Mouse (Mus musculus): ENCODE measurements at regions not wholly inside any gene's neighbourhood (a gene's known extent, or its start where the extent isn't known, plus 50 kb on each side); places are given as distances from the start of the nearest gene placed in this dataset.
"Not testable (repeated sequence)": the region's sequence is repeated elsewhere in the genome, so short reads cannot be mapped to it uniquely, and the experiment has no call there.

DNA sequence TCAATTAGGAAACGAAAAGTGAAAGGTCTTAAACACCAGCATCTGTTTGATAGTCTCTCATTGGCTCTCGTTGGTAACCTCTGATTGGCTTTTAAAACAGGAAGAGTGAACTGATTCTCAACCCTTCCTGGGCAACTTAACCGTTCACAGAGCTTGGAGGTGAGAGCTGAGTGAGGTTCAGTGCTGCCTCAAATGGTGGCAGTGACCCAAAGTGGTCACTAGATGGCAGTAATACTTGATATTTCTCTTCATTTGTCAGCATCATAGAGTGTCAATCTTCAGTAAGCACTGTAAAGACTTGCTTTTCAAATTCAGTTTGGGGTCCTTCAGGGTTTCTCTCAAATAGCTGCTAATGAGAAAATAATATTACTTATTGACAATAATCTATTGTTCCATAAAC, 321.8 kb upstream of the Gdi2 start:
- H3K9me3 ChIP-seq (replicated peaks; ENCODE audit: low read length); H3K4me3 ChIP-seq (replicated peaks in 1 of 3; ENCODE audit: low read depth in 2 of 3, low read length in 2 of 3, poor library complexity in 1 of 3); H3K27ac ChIP-seq (ENCODE audit: insufficient read depth, low read depth); H3K4me2 ChIP-seq (ENCODE audit: insufficient read depth, low read depth, poor library complexity, severe bottlenecking); H3K36me3 ChIP-seq (replicated peaks in 1 of 2; ENCODE audit: control insufficient read depth in 1 of 2, insufficient read depth in 1 of 2, low read length in 1 of 2); H3K27me3 ChIP-seq (replicated peaks); H3K79me2 ChIP-seq (replicated peaks; ENCODE audit: control insufficient read depth, extremely low read depth, insufficient read depth, poor library complexity, severe bottlenecking); dilution Hi-C loops (cut with MboI; ENCODE audit: extremely low pct_ligation_motif_present, extremely low pct_unique_long_range_greater_than_20kb, low sequenced_read_pairs); H3K9ac ChIP-seq (ENCODE audit: insufficient read depth, low read depth); in situ Hi-C loops (cut with MboI; ENCODE audit: low pct_ligation_motif_present, low pct_unique_long_range_greater_than_20kb, low sequenced_read_pairs); H3K4me1 ChIP-seq (ENCODE audit: control insufficient read depth in 1 of 2, insufficient read depth in 2 of 2): not testable (repeated sequence)
- TF ChIP-seq RAD21 (IDR thresholded peaks at IDR 0.05; ENCODE audit: low read depth, low read length) (peak; percentile 48), CTCF (conservative IDR thresholded peaks at IDR 0.05 in 1 of 2, IDR thresholded peaks at IDR 0.05 in 1 of 2; ENCODE audit: low read depth in 2 of 2, low read length in 2 of 2) (peak; percentile 55 to 59), SMC3 (IDR thresholded peaks at IDR 0.05; ENCODE audit: low read depth, low read length) (peak; percentile 31)
- peak; percentile 79 for DNase-seq (ENCODE audit: extremely low read depth)

GRCm38 (mm10) chr13:3221005-3221621, 316.8 kb upstream of the Gdi2 start:
- H3K79me2 ChIP-seq (replicated peaks; ENCODE audit: control insufficient read depth, extremely low read depth, insufficient read depth, poor library complexity, severe bottlenecking); H3K27ac ChIP-seq (ENCODE audit: insufficient read depth, low read depth); H3K9me3 ChIP-seq (replicated peaks; ENCODE audit: low read length); H3K4me3 ChIP-seq (replicated peaks in 1 of 3; ENCODE audit: low read depth in 2 of 3, low read length in 2 of 3, poor library complexity in 1 of 3); H3K36me3 ChIP-seq (replicated peaks in 1 of 2; ENCODE audit: control insufficient read depth in 1 of 2, insufficient read depth in 1 of 2, low read length in 1 of 2); H3K27me3 ChIP-seq (replicated peaks); H3K9ac ChIP-seq (ENCODE audit: insufficient read depth, low read depth); in situ Hi-C loops (cut with MboI; ENCODE audit: low pct_ligation_motif_present, low pct_unique_long_range_greater_than_20kb, low sequenced_read_pairs); DNase-seq (ENCODE audit: extremely low read depth); H3K4me2 ChIP-seq (ENCODE audit: insufficient read depth, low read depth, poor library complexity, severe bottlenecking); dilution Hi-C loops (cut with MboI; ENCODE audit: extremely low pct_ligation_motif_present, extremely low pct_unique_long_range_greater_than_20kb, low sequenced_read_pairs): not testable (repeated sequence)
- H3K4me1 ChIP-seq (ENCODE audit: control insufficient read depth in 1 of 2, insufficient read depth in 2 of 2) = peaks cover 0 to 13% of the 10 kb centered on the region in 2 experiments; a peak in 2 of 4 replicates

- Histone ChIP-seq H3K36me3 (replicated peaks in 1 of 2; ENCODE audit: control insufficient read depth in 1 of 2, insufficient read depth in 1 of 2, low read length in 1 of 2) (no peaks in the 10 kb centered on the region), H3K4me1 (ENCODE audit: control insufficient read depth in 1 of 2, insufficient read depth in 2 of 2) (peaks cover 0 to 13% of the 10 kb centered on the region in 2 experiments; a peak in 2 of 4 replicates), H3K4me2 (ENCODE audit: insufficient read depth, low read depth, poor library complexity, severe bottlenecking) (no peak overlapping the region), H3K9ac (ENCODE audit: insufficient read depth, low read depth) (no peak overlapping the region), H3K27me3 (replicated peaks) (no peaks in the 10 kb centered on the region), H3K4me3 (replicated peaks in 1 of 3; ENCODE audit: low read depth in 2 of 3, low read length in 2 of 3, poor library complexity in 1 of 3) (peak overlapping the region in 1 of 3 experiments; percentile 15), H3K79me2 (replicated peaks; ENCODE audit: control insufficient read depth, extremely low read depth, insufficient read depth, poor library complexity, severe bottlenecking) (no peaks in the 10 kb centered on the region), H3K27ac (ENCODE audit: insufficient read depth, low read depth) (no peak overlapping the region), H3K9me3 (replicated peaks; ENCODE audit: low read length) (no peaks in the 10 kb centered on the region)
- peak; percentile 34 for DNase-seq (ENCODE audit: extremely low read depth)
- dilution Hi-C loops (cut with MboI; ENCODE audit: extremely low pct_ligation_motif_present, extremely low pct_unique_long_range_greater_than_20kb, low sequenced_read_pairs) (no loop called here), in situ Hi-C loops (cut with MboI; ENCODE audit: low pct_ligation_motif_present, low pct_unique_long_range_greater_than_20kb, low sequenced_read_pairs) (no loop called here)
- TF ChIP-seq ZKSCAN1 (IDR thresholded peaks at IDR 0.05; ENCODE audit: borderline replicate concordance, low read depth, low read length) = no peak
Observed at GRCm38 (mm10) chr13:3221622-3222021, 316.2 kb upstream of the Gdi2 start.

- DNase-seq (ENCODE audit: extremely low read depth) = no peak
- in situ Hi-C loops (cut with MboI; ENCODE audit: low pct_ligation_motif_present, low pct_unique_long_range_greater_than_20kb, low sequenced_read_pairs) = no loop called here
- no peak overlapping the region for H3K4me3 ChIP-seq (replicated peaks in 1 of 3; ENCODE audit: low read depth in 2 of 3, low read length in 2 of 3, poor library complexity in 1 of 3)
- H3K9me3 ChIP-seq (replicated peaks; ENCODE audit: low read length) = no peaks in the 10 kb centered on the region
- no peaks in the 10 kb centered on the region for H3K36me3 ChIP-seq (replicated peaks in 1 of 2; ENCODE audit: control insufficient read depth in 1 of 2, insufficient read depth in 1 of 2, low read length in 1 of 2)
- H3K4me1 ChIP-seq (ENCODE audit: control insufficient read depth in 1 of 2, insufficient read depth in 2 of 2) = no peaks in the 10 kb centered on the region
- TF ChIP-seq JUN (IDR thresholded peaks at IDR 0.05; ENCODE audit: insufficient read depth, low read depth, low read length) (no peak), POLR2AphosphoS2 (IDR thresholded peaks at IDR 0.05; ENCODE audit: low read depth, low read length) (no peak), NELFE (IDR thresholded peaks at IDR 0.05; ENCODE audit: low read depth, low read length) (no peak), CHD1 (IDR thresholded peaks at IDR 0.05; ENCODE audit: low read depth, low read length) (no peak), RAD21 (IDR thresholded peaks at IDR 0.05; ENCODE audit: low read depth, low read length) (no peak), HCFC1 (IDR thresholded peaks at IDR 0.05; ENCODE audit: low read depth, low read length) (no peak), CHD2 (IDR thresholded peaks at IDR 0.05; ENCODE audit: low read length) (no peak), TCF12 (IDR thresholded peaks at IDR 0.05; ENCODE audit: low read depth, low read length) (no peak), CTCF (conservative IDR thresholded peaks at IDR 0.05 in 1 of 2, IDR thresholded peaks at IDR 0.05 in 1 of 2; ENCODE audit: low read depth in 2 of 2, low read length in 2 of 2) (no peak)
- no peak overlapping the region for H3K27ac ChIP-seq (ENCODE audit: insufficient read depth, low read depth)
- dilution Hi-C loops (cut with MboI; ENCODE audit: extremely low pct_ligation_motif_present, extremely low pct_unique_long_range_greater_than_20kb, low sequenced_read_pairs) = no loop called here
- no peak overlapping the region for H3K4me2 ChIP-seq (ENCODE audit: insufficient read depth, low read depth, poor library complexity, severe bottlenecking)
- no peaks in the 10 kb centered on the region for H3K27me3 ChIP-seq (replicated peaks)
- H3K79me2 ChIP-seq (replicated peaks; ENCODE audit: control insufficient read depth, extremely low read depth, insufficient read depth, poor library complexity, severe bottlenecking) = no peaks in the 10 kb centered on the region
- no peak overlapping the region for H3K9ac ChIP-seq (ENCODE audit: insufficient read depth, low read depth)
Observed at GRCm38 (mm10) chr13:3258379-3258778, 279.5 kb upstream of the Gdi2 start.

- in situ Hi-C loops (cut with MboI; ENCODE audit: low pct_ligation_motif_present, low pct_unique_long_range_greater_than_20kb, low sequenced_read_pairs); H3K4me2 ChIP-seq (ENCODE audit: insufficient read depth, low read depth, poor library complexity, severe bottlenecking); H3K27me3 ChIP-seq (replicated peaks); H3K79me2 ChIP-seq (replicated peaks; ENCODE audit: control insufficient read depth, extremely low read depth, insufficient read depth, poor library complexity, severe bottlenecking); H3K9me3 ChIP-seq (replicated peaks; ENCODE audit: low read length); H3K9ac ChIP-seq (ENCODE audit: insufficient read depth, low read depth); H3K4me3 ChIP-seq (replicated peaks in 1 of 3; ENCODE audit: low read depth in 2 of 3, low read length in 2 of 3, poor library complexity in 1 of 3); H3K36me3 ChIP-seq (replicated peaks in 1 of 2; ENCODE audit: control insufficient read depth in 1 of 2, insufficient read depth in 1 of 2, low read length in 1 of 2); H3K27ac ChIP-seq (ENCODE audit: insufficient read depth, low read depth); H3K4me1 ChIP-seq (ENCODE audit: control insufficient read depth in 1 of 2, insufficient read depth in 2 of 2); dilution Hi-C loops (cut with MboI; ENCODE audit: extremely low pct_ligation_motif_present, extremely low pct_unique_long_range_greater_than_20kb, low sequenced_read_pairs): not testable (repeated sequence)
- DNase-seq (ENCODE audit: extremely low read depth) = peak; percentile 35
Observed at GRCm38 (mm10) chr13:3276130-3276529, 261.7 kb upstream of the Gdi2 start.

All from CH12.LX (cell line).